Mouse (Mus musculus) testis, adult 2 months (tissue): ENCODE measurements at regions not wholly inside any gene's neighbourhood (a gene's known extent, or its start where the extent isn't known, plus 50 kb on each side); places are given as distances from the start of the nearest gene placed in this dataset.

Source experiments
- H3K27ac ChIP-seq: fragments of 200-500 bp; 2 replicates; pipeline ENCODE4 v1.5.1; 2012; ENCODE audit warnings: low read depth, low read length; ENCODE audit not compliant: control insufficient read depth, insufficient read depth
- H3K27me3 ChIP-seq: fragments of 200-500 bp; 2 replicates; pipeline ENCODE4 v1.6.1; 2012; ENCODE audit warnings: mild to moderate bottlenecking, low read length, moderate library complexity; ENCODE audit not compliant: control insufficient read depth, insufficient read depth
- H3K36me3 ChIP-seq: fragments of 200-500 bp; 2 replicates; pipeline ENCODE4 v1.6.1; 2012; ENCODE audit warnings: mild to moderate bottlenecking, low read length; ENCODE audit not compliant: control insufficient read depth, insufficient read depth
- H3K4me1 ChIP-seq: fragments of 200-500 bp; 2 replicates; pipeline ENCODE4 v1.6.1; 2012; ENCODE audit warnings: low read length; ENCODE audit not compliant: control insufficient read depth, insufficient read depth
- H3K4me3 ChIP-seq: fragments of 200-500 bp; 2 replicates; pipeline ENCODE4 v1.5.1; 2012; ENCODE audit warnings: low read depth, mild to moderate bottlenecking, low read length, moderate library complexity, mixed read lengths; ENCODE audit not compliant: control insufficient read depth
- CTCF ChIP-seq: fragments of 200-500 bp; IDR thresholded peaks from 2 replicates; pipeline ENCODE4 v1.5.1; 2012; ENCODE audit warnings: low read depth, mild to moderate bottlenecking, inconsistent platforms, low read length, moderate library complexity; ENCODE audit not compliant: control insufficient read depth, insufficient read depth, insufficient replicate concordance
- POLR2A ChIP-seq: fragments of 200-500 bp; IDR thresholded peaks from 2 replicates; pipeline ENCODE4 v1.6.1; 2012; ENCODE audit warnings: low read depth, mild to moderate bottlenecking, inconsistent platforms, low read length, moderate library complexity; ENCODE audit not compliant: control insufficient read depth

GRCm38 (mm10) chr13:78638462-78638861 lies 438.9 kb upstream of the Nr2f1 start:
- Histone ChIP-seq H3K27me3 (no peaks in the 10 kb centered on the region), H3K4me1 (no peaks in the 10 kb centered on the region), H3K36me3 (no peaks in the 10 kb centered on the region), H3K4me3 (no peak overlapping the region), H3K27ac (no peak overlapping the region)
- no peak for TF ChIP-seq POLR2A
- TF ChIP-seq CTCF: no peak

DNA sequence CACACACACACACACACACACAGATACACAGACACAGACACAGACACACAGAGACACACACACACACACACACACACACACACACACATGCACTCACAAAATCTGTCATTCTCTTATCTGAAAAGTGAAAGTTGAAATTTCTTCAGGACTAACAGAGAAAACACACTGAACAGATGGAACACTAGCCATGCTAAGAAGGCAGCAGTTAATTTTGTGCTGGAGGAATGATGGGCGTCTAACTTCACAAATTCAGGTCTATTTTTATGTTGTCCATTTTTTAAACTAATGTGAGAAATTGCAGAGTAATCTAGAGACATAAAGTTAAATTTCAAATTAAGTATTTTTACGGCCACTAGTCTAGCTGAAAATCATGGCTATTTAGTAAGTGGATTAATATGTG lies 432.1 kb upstream of the Nr2f1 start:
- Histone ChIP-seq H3K27me3 (no peaks in the 10 kb centered on the region), H3K27ac (no peak overlapping the region)

GRCm38 (mm10) chr13:78629041-78629727 lies 429.6 kb upstream of the Nr2f1 start:
- no peak overlapping the region for H3K27ac ChIP-seq
- no peaks in the 10 kb centered on the region for H3K27me3 ChIP-seq
- TF ChIP-seq POLR2A (no peak), CTCF (no peak)
- no peak overlapping the region for H3K4me3 ChIP-seq
- H3K36me3 ChIP-seq: no peaks in the 10 kb centered on the region
- no peaks in the 10 kb centered on the region for H3K4me1 ChIP-seq

More for the DNA sequence above, 432.1 kb upstream of the Nr2f1 start:
- Histone ChIP-seq H3K4me1 (no peaks in the 10 kb centered on the region), H3K4me3 (no peak overlapping the region), H3K36me3 (no peaks in the 10 kb centered on the region)
- TF ChIP-seq POLR2A: no peak
- TF ChIP-seq CTCF: no peak

DNA sequence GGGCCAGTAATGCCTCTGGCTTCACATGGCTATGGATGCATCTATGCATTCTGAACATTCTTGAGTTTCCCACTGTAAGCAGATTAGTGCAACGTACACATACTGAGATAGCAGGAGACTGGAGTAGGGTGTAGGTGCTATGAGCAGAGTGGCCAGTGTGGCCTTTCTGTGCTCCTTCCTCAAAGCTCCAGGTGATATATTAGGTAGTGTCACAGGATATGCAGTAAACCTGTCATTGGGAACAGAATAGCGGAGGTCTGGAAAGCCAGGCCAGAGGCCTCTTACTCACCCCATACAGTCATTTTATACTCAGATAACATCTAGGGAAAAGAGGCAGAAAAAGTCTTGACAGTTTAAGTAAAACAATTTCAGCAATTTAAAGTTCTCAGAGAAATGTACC lies 424.1 kb upstream of the Nr2f1 start:
- Histone ChIP-seq H3K4me3 (no peak overlapping the region), H3K27ac (no peak overlapping the region), H3K4me1 (no peaks in the 10 kb centered on the region), H3K36me3 (no peaks in the 10 kb centered on the region), H3K27me3 (no peaks in the 10 kb centered on the region)
- TF ChIP-seq CTCF (no peak), POLR2A (no peak)

GRCm38 (mm10) chr13:78602861-78603211 lies 403.3 kb upstream of the Nr2f1 start:
- Histone ChIP-seq H3K4me1 (no peaks in the 10 kb centered on the region), H3K36me3 (no peaks in the 10 kb centered on the region), H3K27ac (no peak overlapping the region), H3K4me3 (no peak overlapping the region), H3K27me3 (no peaks in the 10 kb centered on the region)
- no peak for TF ChIP-seq CTCF
- no peak for TF ChIP-seq POLR2A

- Histone ChIP-seq H3K4me3 (no peak overlapping the region), H3K27ac (no peak overlapping the region), H3K36me3 (no peaks in the 10 kb centered on the region), H3K27me3 (no peaks in the 10 kb centered on the region), H3K4me1 (no peaks in the 10 kb centered on the region)
- TF ChIP-seq POLR2A (no peak), CTCF (no peak)
These were observed 402.8 kb upstream of the Nr2f1 start for GRCm38 (mm10) chr13:78602211-78602860.

GRCm38 (mm10) chr13:78580863-78581595 lies 381.5 kb upstream of the Nr2f1 start:
- H3K4me1 ChIP-seq: no peaks in the 10 kb centered on the region

More at GRCm38 (mm10) chr13:78580863-78581595, 381.5 kb upstream of the Nr2f1 start:
- no peak overlapping the region for H3K4me3 ChIP-seq
- H3K27ac ChIP-seq: no peak overlapping the region
- no peak for TF ChIP-seq POLR2A
- no peak for TF ChIP-seq CTCF
- no peaks in the 10 kb centered on the region for H3K36me3 ChIP-seq
- H3K27me3 ChIP-seq: no peaks in the 10 kb centered on the region
